Mouse (Mus musculus): ENCODE results near the gene B4galt5. TPM values are rescaled to one million over a fixed set of nuclear protein-coding genes. Genes with fewer than 3 reads are reported as not detected.
A peak's percentile ranks its signal among the peaks of the same experiment; 100 is the strongest.

The B4galt5 gene
- polyA plus RNA-seq, 1 experiment from 2014 or later: 19.8 TPM

DNA sequence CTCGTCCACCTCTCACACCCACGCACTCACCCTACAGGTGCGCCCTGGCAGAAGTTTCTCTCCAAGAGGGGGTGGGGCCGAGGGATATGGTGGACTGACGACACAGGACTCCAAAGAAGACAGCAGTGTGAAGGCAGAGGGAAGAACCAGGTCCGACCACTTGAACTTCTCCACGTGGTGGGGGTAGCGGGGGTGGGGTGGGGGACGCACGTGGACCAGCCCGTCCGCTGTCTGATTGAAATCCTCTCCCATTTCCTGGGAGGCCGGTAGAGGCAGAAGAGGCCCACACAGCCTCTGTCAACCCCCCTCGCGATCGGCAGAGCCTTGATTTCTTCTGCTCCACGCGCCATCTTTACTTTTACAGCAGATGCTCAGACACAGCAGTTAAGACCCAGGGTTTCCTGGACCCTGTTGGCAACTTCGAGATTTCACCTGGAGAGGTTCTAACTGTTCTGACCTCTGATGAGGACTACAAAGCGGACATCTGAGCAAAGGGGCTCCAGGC is 18.8 kb upstream of the B4galt5 start:
- no peak for DNase-seq (ENCODE audit: low spot score, missing footprints)
- 62% methylated on average over 20 of the region's 20 CpGs for WGBS

DNA sequence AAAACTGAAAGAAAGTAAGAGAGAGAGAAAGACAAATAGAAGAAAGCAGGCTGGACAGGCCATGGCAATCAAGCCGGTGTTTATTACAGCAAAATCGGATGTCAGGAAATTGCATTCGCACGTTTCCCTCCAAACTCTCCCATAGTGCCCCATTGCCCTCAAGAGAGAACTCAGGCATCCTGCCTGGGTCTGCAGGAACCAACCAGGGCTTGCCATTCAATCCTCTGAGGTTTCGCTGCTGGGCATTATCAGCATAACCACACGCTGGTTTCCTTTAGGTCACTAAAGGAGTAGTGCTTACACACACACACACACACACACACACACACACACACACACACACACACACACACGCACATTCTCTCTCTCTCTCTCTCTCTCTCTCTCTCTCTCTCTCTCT is 18.3 kb upstream of the B4galt5 start:
- no peaks in the 10 kb centered on the region for H3K27me3 ChIP-seq (ENCODE audit: control insufficient read depth, insufficient read depth, low read length)
- no peaks in the 10 kb centered on the region for H3K36me3 ChIP-seq (ENCODE audit: control insufficient read depth, insufficient read depth, low read length)
- H3K27ac ChIP-seq (ENCODE audit: low read depth, low read length): no peak overlapping the region
- DNase-seq (ENCODE audit: low spot score, missing footprints) (no peak), ATAC-seq (ENCODE audit: low FRiP score) (no peak)
- H3K4me2 ChIP-seq: no peak overlapping the region
- WGBS: 66% methylated on average over 7 of the region's 7 CpGs
- H3K4me3 ChIP-seq (ENCODE audit: low read depth, low read length): no peak overlapping the region
- H3K9ac ChIP-seq (ENCODE audit: low read length): no peak overlapping the region
- H3K4me1 ChIP-seq (ENCODE audit: control insufficient read depth, insufficient read depth, low read length): no peaks in the 10 kb centered on the region
- H3K9me3 ChIP-seq (ENCODE audit: control insufficient read depth, low read length): no peaks in the 10 kb centered on the region

More for the DNA sequence above, 18.8 kb upstream of the B4galt5 start:
- no peaks in the 10 kb centered on the region for H3K36me3 ChIP-seq (ENCODE audit: control insufficient read depth, insufficient read depth, low read length)
- no peak overlapping the region for H3K4me2 ChIP-seq
- H3K27ac ChIP-seq (ENCODE audit: low read depth, low read length): no peak overlapping the region
- ATAC-seq (ENCODE audit: low FRiP score): no peak
- H3K9ac ChIP-seq (ENCODE audit: low read length): no peak overlapping the region
- no peaks in the 10 kb centered on the region for H3K4me1 ChIP-seq (ENCODE audit: control insufficient read depth, insufficient read depth, low read length)
- H3K27me3 ChIP-seq (ENCODE audit: control insufficient read depth, insufficient read depth, low read length): no peaks in the 10 kb centered on the region
- no peaks in the 10 kb centered on the region for H3K9me3 ChIP-seq (ENCODE audit: control insufficient read depth, low read length)
- H3K4me3 ChIP-seq (ENCODE audit: low read depth, low read length): no peak overlapping the region

DNA sequence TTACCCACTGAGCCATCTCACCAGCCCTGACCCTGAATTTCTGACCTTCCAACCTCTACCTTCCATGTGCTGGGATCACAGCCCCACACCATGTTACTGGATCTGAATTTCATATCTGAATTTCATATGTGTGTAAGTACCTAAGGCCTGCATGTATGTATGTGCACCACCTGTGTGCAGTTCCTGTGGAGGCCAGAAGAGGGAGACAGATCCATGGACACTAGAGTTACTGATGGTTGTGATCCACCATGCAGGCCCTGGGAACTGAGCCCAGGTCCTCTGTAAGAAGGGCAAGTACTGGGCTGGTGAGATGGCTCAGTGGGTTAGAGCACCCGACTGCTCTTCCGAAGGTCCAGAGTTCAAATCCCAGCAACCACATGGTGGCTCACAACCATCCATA is 16.1 kb upstream of the B4galt5 start:
- no peaks in the 10 kb centered on the region for H3K27me3 ChIP-seq (ENCODE audit: control insufficient read depth, insufficient read depth, low read length)

DNA sequence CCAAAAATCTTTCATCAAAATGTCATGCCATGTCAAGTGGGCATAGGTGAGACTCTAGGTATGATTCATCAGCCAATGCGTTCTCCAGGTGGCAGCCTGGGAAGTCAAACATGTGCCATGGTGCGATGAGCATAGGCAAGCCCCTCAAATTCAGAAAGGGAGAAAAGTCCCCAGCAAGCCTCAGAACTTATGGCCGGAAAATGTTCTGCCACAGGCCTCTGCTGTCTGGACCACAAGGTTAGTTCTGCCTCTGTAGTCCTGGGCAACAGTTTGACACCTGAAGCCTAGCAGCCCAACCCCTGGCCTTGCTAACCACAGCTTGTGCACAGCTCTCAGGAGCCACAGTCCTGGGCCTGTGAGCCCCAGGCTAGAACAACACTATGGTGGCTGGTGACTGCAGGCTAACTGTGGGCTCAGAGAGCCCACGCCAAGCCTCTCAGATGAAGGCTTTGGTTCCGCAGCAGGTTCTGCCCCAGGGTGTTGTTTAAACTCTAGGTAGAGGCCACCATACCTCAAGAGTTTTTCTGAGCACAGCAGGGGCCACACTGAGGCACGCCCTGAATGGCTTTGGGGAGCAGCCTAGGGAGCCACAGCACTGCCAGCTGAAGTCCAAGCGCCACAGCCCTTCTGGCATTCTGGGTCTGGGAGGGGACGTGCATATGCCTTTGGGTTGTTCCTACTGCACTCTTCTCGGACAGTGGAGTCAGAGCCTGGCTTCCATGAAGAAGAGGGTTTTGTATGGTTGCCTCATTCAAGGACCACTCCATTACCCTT is 14.5 kb upstream of the B4galt5 start:
- no peak overlapping the region for H3K27ac ChIP-seq (ENCODE audit: low read depth, low read length)
- no peaks in the 10 kb centered on the region for H3K9me3 ChIP-seq (ENCODE audit: control insufficient read depth, low read length)
- no peak overlapping the region for H3K4me2 ChIP-seq
- H3K27me3 ChIP-seq (ENCODE audit: control insufficient read depth, insufficient read depth, low read length): no peaks in the 10 kb centered on the region
- no peak overlapping the region for H3K4me3 ChIP-seq (ENCODE audit: low read depth, low read length)
- no peak for ATAC-seq (ENCODE audit: low FRiP score)
- no peaks in the 10 kb centered on the region for H3K36me3 ChIP-seq (ENCODE audit: control insufficient read depth, insufficient read depth, low read length)
- 71% methylated on average over 9 of the region's 9 CpGs for WGBS
- no peaks in the 10 kb centered on the region for H3K4me1 ChIP-seq (ENCODE audit: control insufficient read depth, insufficient read depth, low read length)
- peak; percentile 41 for DNase-seq (ENCODE audit: low spot score, missing footprints)
- H3K9ac ChIP-seq (ENCODE audit: low read length): no peak overlapping the region

More for the DNA sequence above, 16.1 kb upstream of the B4galt5 start:
- ATAC-seq (ENCODE audit: low FRiP score) (no peak), DNase-seq (ENCODE audit: low spot score, missing footprints) (peak; percentile 69)
- Histone ChIP-seq H3K4me2 (no peak overlapping the region), H3K27ac (ENCODE audit: low read depth, low read length) (no peak overlapping the region), H3K9me3 (ENCODE audit: control insufficient read depth, low read length) (no peaks in the 10 kb centered on the region), H3K4me3 (ENCODE audit: low read depth, low read length) (no peak overlapping the region), H3K4me1 (ENCODE audit: control insufficient read depth, insufficient read depth, low read length) (no peaks in the 10 kb centered on the region), H3K36me3 (ENCODE audit: control insufficient read depth, insufficient read depth, low read length) (no peaks in the 10 kb centered on the region), H3K9ac (ENCODE audit: low read length) (no peak overlapping the region)
- WGBS: 100% methylated on average over 2 of the region's 2 CpGs

DNA sequence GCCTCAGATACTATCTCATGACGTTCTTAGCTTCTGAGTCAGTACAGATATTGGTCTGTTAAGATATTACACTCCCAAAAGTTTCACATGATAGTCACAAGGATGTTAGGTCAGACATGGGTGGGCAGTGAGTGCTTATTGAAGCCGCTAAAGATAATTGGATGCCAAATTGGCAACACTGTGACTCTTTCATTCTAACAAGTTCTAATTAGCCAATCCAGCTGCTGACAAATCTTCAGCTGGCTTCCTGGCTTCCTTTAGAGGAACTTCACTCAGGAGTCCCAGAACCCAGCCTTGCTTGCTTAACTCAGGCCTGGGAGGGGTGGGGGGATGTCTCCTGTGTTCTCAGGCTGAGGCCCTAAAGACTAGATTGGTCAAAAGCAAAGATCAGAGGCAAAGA is 9.5 kb upstream of the B4galt5 start:
- Histone ChIP-seq H3K27me3 (ENCODE audit: control insufficient read depth, insufficient read depth, low read length) (no peaks in the 10 kb centered on the region), H3K9me3 (ENCODE audit: control insufficient read depth, low read length) (no peaks in the 10 kb centered on the region), H3K4me2 (no peak overlapping the region), H3K27ac (ENCODE audit: low read depth, low read length) (no peak overlapping the region), H3K4me1 (ENCODE audit: control insufficient read depth, insufficient read depth, low read length) (no peaks in the 10 kb centered on the region), H3K36me3 (ENCODE audit: control insufficient read depth, insufficient read depth, low read length) (no peaks in the 10 kb centered on the region), H3K9ac (ENCODE audit: low read length) (no peak overlapping the region), H3K4me3 (ENCODE audit: low read depth, low read length) (no peak overlapping the region)
- ATAC-seq (ENCODE audit: low FRiP score) (no peak), DNase-seq (ENCODE audit: low spot score, missing footprints) (no peak)
- WGBS: 85% methylated on average over 2 of the region's 2 CpGs

DNA sequence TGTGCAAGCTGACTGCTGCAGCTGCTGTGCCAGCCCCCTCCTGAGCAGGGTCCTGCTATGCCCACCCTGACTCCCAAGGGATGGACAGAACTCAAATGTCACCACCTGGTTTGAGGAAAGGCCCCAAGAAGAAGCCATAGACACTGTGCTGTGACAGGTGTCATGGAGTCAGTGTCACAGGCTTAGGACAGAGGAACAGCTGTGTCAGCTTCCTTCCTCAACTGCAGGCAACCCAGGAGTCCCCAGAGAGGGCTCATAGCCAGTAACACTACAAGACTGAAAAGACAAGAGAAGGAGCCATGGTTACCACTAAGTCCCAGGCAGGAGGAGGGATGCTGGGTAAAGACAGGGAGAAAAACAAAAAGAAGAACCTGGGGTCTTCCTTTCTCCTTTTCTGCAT is 7.9 kb upstream of the B4galt5 start:
- ATAC-seq (ENCODE audit: low FRiP score) (no peak), DNase-seq (ENCODE audit: low spot score, missing footprints) (no peak)
- Histone ChIP-seq H3K9ac (ENCODE audit: low read length) (no peak overlapping the region), H3K27me3 (ENCODE audit: control insufficient read depth, insufficient read depth, low read length) (peaks cover 2% of the 10 kb centered on the region; the same call in 1 of the 2 replicates), H3K36me3 (ENCODE audit: control insufficient read depth, insufficient read depth, low read length) (no peaks in the 10 kb centered on the region), H3K27ac (ENCODE audit: low read depth, low read length) (no peak overlapping the region), H3K4me2 (no peak overlapping the region), H3K9me3 (ENCODE audit: control insufficient read depth, low read length) (no peaks in the 10 kb centered on the region), H3K4me3 (ENCODE audit: low read depth, low read length) (no peak overlapping the region), H3K4me1 (ENCODE audit: control insufficient read depth, insufficient read depth, low read length) (no peaks in the 10 kb centered on the region)

DNA sequence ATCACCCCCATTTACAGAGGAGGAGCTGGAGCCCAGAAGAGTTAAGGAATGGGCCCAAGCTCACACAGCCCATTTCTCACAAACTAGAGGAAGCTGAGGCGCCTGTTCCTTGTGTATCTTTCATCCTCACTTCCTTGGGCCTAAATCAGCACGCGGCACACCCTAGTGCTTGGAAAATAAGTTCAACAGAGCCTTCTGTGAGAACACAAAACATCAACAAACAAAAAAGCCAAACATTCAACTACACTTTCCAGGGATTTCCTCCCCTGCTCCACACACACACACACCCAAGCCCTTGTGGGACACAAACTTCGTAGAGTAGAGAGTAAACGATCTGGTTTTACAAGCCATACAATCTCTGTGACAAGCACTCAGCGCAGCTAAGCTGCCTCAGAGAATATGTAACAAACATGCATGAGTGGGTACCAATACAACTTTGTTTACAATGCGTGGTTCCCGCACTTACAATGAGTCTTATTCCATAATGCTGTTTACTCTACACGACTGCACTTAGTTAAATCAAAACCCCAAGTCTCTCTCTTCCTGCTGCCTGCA is 5.7 kb upstream of the B4galt5 start:
- peaks cover 14% of the 10 kb centered on the region for H3K27me3 ChIP-seq (ENCODE audit: control insufficient read depth, insufficient read depth, low read length)
- WGBS: 64% methylated on average over 9 of the region's 9 CpGs
- no peak overlapping the region for H3K9ac ChIP-seq (ENCODE audit: low read length)
- H3K4me2 ChIP-seq: no peak overlapping the region
- DNase-seq (ENCODE audit: low spot score, missing footprints) (peak; percentile 41), ATAC-seq (ENCODE audit: low FRiP score) (no peak)
- no peak overlapping the region for H3K4me3 ChIP-seq (ENCODE audit: low read depth, low read length)
- no peaks in the 10 kb centered on the region for H3K9me3 ChIP-seq (ENCODE audit: control insufficient read depth, low read length)
- H3K36me3 ChIP-seq (ENCODE audit: control insufficient read depth, insufficient read depth, low read length): no peaks in the 10 kb centered on the region
- H3K27ac ChIP-seq (ENCODE audit: low read depth, low read length): no peak overlapping the region
- no peaks in the 10 kb centered on the region for H3K4me1 ChIP-seq (ENCODE audit: control insufficient read depth, insufficient read depth, low read length)

DNA sequence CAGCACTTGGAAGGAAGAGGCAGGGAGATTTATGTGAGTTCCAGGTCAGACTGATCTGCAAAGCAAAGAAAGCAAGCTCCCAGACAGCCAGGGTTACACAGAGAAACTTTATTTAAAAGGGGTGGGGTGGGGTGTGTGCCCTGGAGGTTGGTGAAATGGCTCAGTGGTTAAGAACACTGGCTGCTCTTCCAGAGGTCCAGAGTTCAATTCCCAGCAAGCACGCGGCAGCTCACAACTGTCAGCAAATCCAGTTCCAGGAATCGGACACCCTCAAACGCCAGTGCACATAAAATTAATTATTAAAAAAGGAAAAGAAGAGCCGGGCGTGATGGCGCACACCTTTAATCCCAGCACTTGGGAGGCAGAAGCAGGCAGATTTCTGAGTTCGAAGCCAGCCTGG is 5.1 kb upstream of the B4galt5 start:
- H3K36me3 ChIP-seq (ENCODE audit: control insufficient read depth, insufficient read depth, low read length): no peaks in the 10 kb centered on the region
- no peak overlapping the region for H3K9ac ChIP-seq (ENCODE audit: low read length)
- no peak overlapping the region for H3K4me3 ChIP-seq (ENCODE audit: low read depth, low read length)
- ATAC-seq (ENCODE audit: low FRiP score) (no peak), DNase-seq (ENCODE audit: low spot score, missing footprints) (no peak)
- 89% methylated on average over 8 of the region's 8 CpGs for WGBS
- no peak overlapping the region for H3K4me2 ChIP-seq
- peaks cover 14% of the 10 kb centered on the region for H3K27me3 ChIP-seq (ENCODE audit: control insufficient read depth, insufficient read depth, low read length)
- no peaks in the 10 kb centered on the region for H3K9me3 ChIP-seq (ENCODE audit: control insufficient read depth, low read length)
- no peaks in the 10 kb centered on the region for H3K4me1 ChIP-seq (ENCODE audit: control insufficient read depth, insufficient read depth, low read length)
- no peak overlapping the region for H3K27ac ChIP-seq (ENCODE audit: low read depth, low read length)

DNA sequence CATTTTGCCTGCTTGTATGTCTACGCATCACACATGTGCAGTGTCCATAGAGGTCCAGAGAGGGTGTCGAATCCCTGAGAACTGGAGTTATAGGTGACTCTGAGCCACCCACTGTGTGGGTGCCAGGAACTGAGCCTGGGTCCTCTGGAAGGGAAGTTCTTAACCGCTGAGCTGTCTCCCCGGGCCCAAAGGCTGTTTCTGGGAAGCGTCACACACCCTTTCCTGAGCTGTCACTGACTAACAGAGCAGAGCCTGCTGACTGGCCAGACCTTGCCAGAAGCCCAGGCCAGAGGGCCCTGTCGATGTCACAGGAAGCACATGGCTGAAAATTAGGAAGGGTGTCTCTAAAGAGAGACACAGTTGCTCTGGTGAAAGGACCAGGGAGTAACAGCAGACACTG is 3.5 kb upstream of the B4galt5 start:
- no peak overlapping the region for H3K27ac ChIP-seq (ENCODE audit: low read depth, low read length)
- no peak overlapping the region for H3K4me2 ChIP-seq
- 83% methylated on average over 6 of the region's 6 CpGs for WGBS
- ATAC-seq (ENCODE audit: low FRiP score) (no peak), DNase-seq (ENCODE audit: low spot score, missing footprints) (peak; percentile 75)
- H3K4me1 ChIP-seq (ENCODE audit: control insufficient read depth, insufficient read depth, low read length): peaks cover 6% of the 10 kb centered on the region
- H3K4me3 ChIP-seq (ENCODE audit: low read depth, low read length): no peak overlapping the region
- no peak overlapping the region for H3K9ac ChIP-seq (ENCODE audit: low read length)
- no peaks in the 10 kb centered on the region for H3K36me3 ChIP-seq (ENCODE audit: control insufficient read depth, insufficient read depth, low read length)
- H3K27me3 ChIP-seq (ENCODE audit: control insufficient read depth, insufficient read depth, low read length): peaks cover 14% of the 10 kb centered on the region
- no peaks in the 10 kb centered on the region for H3K9me3 ChIP-seq (ENCODE audit: control insufficient read depth, low read length)
